In genomic region chrX:6971956-6972355, GRCm38 (mm10) we compare ENCODE assay signal across 31 mouse cellular contexts.
A peak's percentile ranks its signal among the peaks of the same experiment; 100 is the strongest.
DNase-seq lines count a peak whose midpoint lies in the region; ATAC-seq and TF ChIP-seq lines count a peak whose summit lies in the region.
"Had no signal": no experiment of that assay in that cellular context is flagged by ENCODE, and none has a peak within 500 bp of the region (broad histone marks: within the 10 kb centered on the region; RNA-seq: fewer than 3 reads in every experiment).

No protein-coding gene starts in this region.

- no peak for TF ChIP-seq POLR2A in embryonic fibroblast, embryonic 13.5 days (IDR thresholded peaks at IDR 0.05; ENCODE audit: low read depth, low read length)

- intact Hi-C loops in left cerebral cortex, postnatal 14 days (cut with DNase I): no loop called here

- H3K36me3 ChIP-seq in lung, embryonic 14.5 days (ENCODE audit: insufficient read depth): no peaks in the 10 kb centered on the region
- H3K36me3 ChIP-seq: embryonic facial prominence, embryonic 12.5 days; forebrain, embryonic 12.5 days; hindbrain, embryonic 10.5 days; hindbrain, embryonic 15.5 days; limb, embryonic 13.5 days; liver, embryonic 13.5 days; neural tube, embryonic 15.5 days had no signal

- TF ChIP-seq CTCF in lung, embryonic 14.5 days (IDR thresholded peaks at IDR 0.05; ENCODE audit: low read depth): no peak
- TF ChIP-seq CTCF in embryonic fibroblast, embryonic 13.5 days (IDR thresholded peaks at IDR 0.05; ENCODE audit: borderline replicate concordance, insufficient read depth, low read length): no peak

- H3K9me3 ChIP-seq in lung, embryonic 14.5 days (ENCODE audit: low read depth, low read length): no peaks in the 10 kb centered on the region
- H3K9me3 ChIP-seq: embryonic facial prominence, embryonic 12.5 days; forebrain, embryonic 12.5 days; hindbrain, embryonic 10.5 days; hindbrain, embryonic 15.5 days; limb, embryonic 13.5 days; liver, embryonic 13.5 days; neural tube, embryonic 15.5 days had no signal

- WGBS in lung, embryonic 14.5 days: 42% methylated on average over 1 of the region's 1 CpGs

- DNase-seq in adrenal gland, postnatal 25 days: peak; percentile 2
- DNase-seq in adrenal gland, adult 8-10 months: no peak
- DNase-seq in lung, embryonic 14.5 days: peak; percentile 0
- DNase-seq in lung, adult 18-20 months: no peak
- no peak for DNase-seq in right cerebral cortex, postnatal 14 days
- DNase-seq in left cerebral cortex, postnatal 14 days (ENCODE audit: low spot score in 2 of 2): no peak
- DNase-seq: adrenal gland, adult 2 months; B cell, adult 2 months; cerebellum, adult 8-10 months; embryo, embryonic 11 days; forebrain, postnatal 0 days; gastrocnemius, postnatal 10 days; kidney, adult 11 months; kidney, postnatal 14 days; layer of hippocampus, adult 9-11 months; liver, embryonic 13.5 days; lung, adult 2 months; lung, postnatal 14 days; midbrain, embryonic 14.5 days; right cerebral cortex, adult 18-20 months; right cerebral cortex, postnatal 4 days; thymus, adult 2 months; thymus, postnatal 36 days had no signal

- H3K4me2 ChIP-seq in lung, embryonic 14.5 days: no peak overlapping the region
- H3K4me2 ChIP-seq: embryonic facial prominence, embryonic 12.5 days; forebrain, embryonic 12.5 days; hindbrain, embryonic 15.5 days; limb, embryonic 13.5 days; liver, embryonic 13.5 days; neural tube, embryonic 15.5 days had no signal

- H3K4me3 ChIP-seq in lung, embryonic 14.5 days (ENCODE audit: low read depth, low read length): no peak overlapping the region
- no peak overlapping the region for H3K4me3 ChIP-seq in embryonic fibroblast, embryonic 13.5 days (ENCODE audit: insufficient read depth, low read length)
- H3K4me3 ChIP-seq: embryonic facial prominence, embryonic 12.5 days; forebrain, embryonic 12.5 days; hindbrain, embryonic 10.5 days; hindbrain, embryonic 15.5 days; limb, embryonic 13.5 days; liver, embryonic 13.5 days; neural tube, embryonic 15.5 days had no signal

- no peak overlapping the region for H3K27ac ChIP-seq in lung, embryonic 14.5 days (ENCODE audit: low read depth)
- peak overlapping the region; percentile 34; the same call in 1 of the 2 replicates for H3K27ac ChIP-seq in embryonic fibroblast, embryonic 13.5 days (ENCODE audit: insufficient read depth, low read length)
- H3K27ac ChIP-seq: embryonic facial prominence, embryonic 12.5 days; forebrain, embryonic 12.5 days; hindbrain, embryonic 10.5 days; hindbrain, embryonic 15.5 days; limb, embryonic 13.5 days; liver, embryonic 13.5 days; neural tube, embryonic 15.5 days had no signal

- no peak overlapping the region for H3K9ac ChIP-seq in lung, embryonic 14.5 days
- H3K9ac ChIP-seq: embryonic facial prominence, embryonic 12.5 days; forebrain, embryonic 12.5 days; forebrain, postnatal 0 days; hindbrain, embryonic 15.5 days; limb, embryonic 13.5 days; liver, embryonic 13.5 days; neural tube, embryonic 15.5 days had no signal

- ATAC-seq in lung, embryonic 14.5 days (ENCODE audit: insufficient read depth): no peak
- ATAC-seq: forebrain, postnatal 0 days; inflammation-experienced regulatory T-cells, adult 6 months had no signal

- H3K4me1 ChIP-seq in lung, embryonic 14.5 days (ENCODE audit: insufficient read depth): no peaks in the 10 kb centered on the region
- H3K4me1 ChIP-seq in embryonic fibroblast, embryonic 13.5 days (ENCODE audit: control insufficient read depth, insufficient read depth, low read length): no peaks in the 10 kb centered on the region
- H3K4me1 ChIP-seq: embryonic facial prominence, embryonic 12.5 days; forebrain, embryonic 12.5 days; hindbrain, embryonic 10.5 days; hindbrain, embryonic 15.5 days; limb, embryonic 13.5 days; liver, embryonic 13.5 days; neural tube, embryonic 15.5 days had no signal

- H3K27me3 ChIP-seq in lung, embryonic 14.5 days (ENCODE audit: insufficient read depth, low read length): no peaks in the 10 kb centered on the region
- H3K27me3 ChIP-seq: embryonic facial prominence, embryonic 12.5 days; forebrain, embryonic 12.5 days; hindbrain, embryonic 15.5 days; limb, embryonic 13.5 days; liver, embryonic 13.5 days; neural tube, embryonic 15.5 days had no signal

Comparison
In these comparisons a context has a peak if more than half of its experiments do, and no peak if none do; other contexts are left out.
1. DNase-seq: peak in adrenal gland, postnatal 25 days (single experiment) and lung, embryonic 14.5 days (single experiment); none in adrenal gland, adult 8-10 months (single experiment), lung, adult 18-20 months (0 of 2), right cerebral cortex, postnatal 14 days (single experiment) and left cerebral cortex, postnatal 14 days (0 of 2).